Mouse (Mus musculus): ENCODE data around the gene Gm6356. TPM values are rescaled to one million over a fixed set of nuclear protein-coding genes. Genes with fewer than 3 reads are reported as not detected.
"Not testable (repeated sequence)": the region's sequence is repeated elsewhere in the genome, so short reads cannot be mapped to it uniquely, and the experiment has no call there.

The Gm6356 gene
- not detected in 2 replicates for polyA plus RNA-seq (2015; fragmentation: Nextera tagmentation; extraction: Ambion mirVana)

DNA sequence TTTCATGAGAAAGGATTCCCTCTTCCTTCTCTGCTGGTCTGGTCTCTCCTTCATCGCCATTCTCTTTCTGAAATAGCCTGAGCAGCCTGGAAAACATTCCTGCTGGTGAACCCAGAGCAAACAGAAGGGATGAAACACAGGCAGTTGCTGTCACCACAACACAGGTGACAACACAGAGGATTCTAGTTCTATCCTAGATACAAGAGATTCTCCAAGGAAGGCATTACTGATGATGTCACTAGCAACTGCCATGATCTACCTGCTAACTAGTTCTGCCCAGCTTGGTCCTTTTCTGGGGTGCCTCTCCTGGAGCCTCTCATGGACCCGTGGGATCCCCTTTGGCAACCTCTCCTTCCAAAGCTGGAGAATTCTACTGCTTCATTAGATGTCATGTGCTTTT, at the start of gene Gm6356:
Gm6356 (minus strand) TSS at position 101 of the 400 bp plus-strand sequence.
- not testable (repeated sequence) for ATAC-seq (ENCODE audit: low FRiP score, low TSS enrichment)
- 52% methylated on average over 1 of the region's 2 CpGs for WGBS

More for the DNA sequence above, at the start of gene Gm6356:
- not testable (repeated sequence) for H3K27ac ChIP-seq (replicated peaks); H3K4me2 ChIP-seq (replicated peaks; ENCODE audit: low read depth); H3K27me3 ChIP-seq (ENCODE audit: control insufficient read depth, insufficient read depth, low read length); DNase-seq (ENCODE audit: low spot score); H3K4me3 ChIP-seq (ENCODE audit: low read depth, low read length); H3K9me3 ChIP-seq (ENCODE audit: control insufficient read depth, low read length); H3K36me3 ChIP-seq (ENCODE audit: control insufficient read depth, insufficient read depth, low read length); H3K9ac ChIP-seq (ENCODE audit: low read length); H3K4me1 ChIP-seq (replicated peaks; ENCODE audit: control insufficient read depth, insufficient read depth)

Other genes starting within 250 kb of the Gm6356 start
- gene Gm3636, start 231.5 kb downstream of the Gm6356 start, polyA plus RNA-seq (2015; fragmentation: Nextera tagmentation; extraction: Ambion mirVana), result 1.2 and 1.4 TPM in 2 replicates
- not detected in 2 replicates for gene Gm8362, start 199.4 kb downstream of the Gm6356 start, polyA plus RNA-seq (2015; fragmentation: Nextera tagmentation; extraction: Ambion mirVana)
- gene Gm3642, start 133.5 kb downstream of the Gm6356 start, polyA plus RNA-seq (2015; fragmentation: Nextera tagmentation; extraction: Ambion mirVana), result not detected in 2 replicates
- gene Gm3667, start 83.9 kb downstream of the Gm6356 start, polyA plus RNA-seq (2015; fragmentation: Nextera tagmentation; extraction: Ambion mirVana), result 0.36 and 0.42 TPM in 2 replicates
- 0.27 and 0.44 TPM in 2 replicates for gene Gm10406, start 53.6 kb upstream of the Gm6356 start, polyA plus RNA-seq (2015; fragmentation: Nextera tagmentation; extraction: Ambion mirVana)
- gene Gm3685, start 71.2 kb upstream of the Gm6356 start, polyA plus RNA-seq (2015; fragmentation: Nextera tagmentation; extraction: Ambion mirVana), result not detected in 2 replicates
- 0.38 and 0.46 TPM in 2 replicates for gene Gm3696, start 126.8 kb upstream of the Gm6356 start, polyA plus RNA-seq (2015; fragmentation: Nextera tagmentation; extraction: Ambion mirVana)
- not detected in 2 replicates for gene Gm6676, start 151.6 kb upstream of the Gm6356 start, polyA plus RNA-seq (2015; fragmentation: Nextera tagmentation; extraction: Ambion mirVana)
- 2.2 and 2.9 TPM in 2 replicates for gene Gm3512, start 200.7 kb upstream of the Gm6356 start, polyA plus RNA-seq (2015; fragmentation: Nextera tagmentation; extraction: Ambion mirVana)
- gene Gm16434, start 220.7 kb upstream of the Gm6356 start, polyA plus RNA-seq (2015; fragmentation: Nextera tagmentation; extraction: Ambion mirVana), result not detected in 2 replicates

Data from stomach, postnatal 0 days (tissue).